Mouse (Mus musculus) neural tube, embryonic 12.5 days (tissue): Measurements from ENCODE around the gene Qdpr. TPM values are rescaled to one million over a fixed set of nuclear protein-coding genes. Genes with fewer than 3 reads are reported as not detected.

Experiments
- ATAC-seq: fragments of 200-750 bp; cut with Nextera tagmentation; 2 replicates; pipeline ENCODE4 v1.8.0; 2017; ENCODE audit warnings: low read depth, mild to moderate bottlenecking, moderate TSS enrichment, moderate library complexity; ENCODE audit not compliant: low FRiP score
- H3K27ac ChIP-seq: fragments of 300-500 bp; sonication (generic); 2 replicates; pipeline ENCODE4 v1.5.1; 2016
- H3K27me3 ChIP-seq: fragments of 300-500 bp; sonication (generic); replicated peaks from 2 replicates; pipeline ENCODE4 v1.6.1; 2016; ENCODE audit warnings: mild to moderate bottlenecking
- H3K36me3 ChIP-seq: fragments of 300-500 bp; sonication (generic); 2 replicates; pipeline ENCODE4 v1.6.1; 2016; ENCODE audit warnings: mild to moderate bottlenecking
- H3K4me1 ChIP-seq: fragments of 300-500 bp; sonication (generic); 2 replicates; pipeline ENCODE4 v1.6.1; 2016
- H3K4me2 ChIP-seq: fragments of 300-500 bp; sonication (generic); replicated peaks from 2 replicates; pipeline ENCODE4 v1.6.1; 2016; ENCODE audit warnings: mild to moderate bottlenecking
- H3K4me3 ChIP-seq: fragments of 300-500 bp; sonication (generic); 2 replicates; pipeline ENCODE4 v1.5.1; 2016
- H3K9ac ChIP-seq: fragments of 300-500 bp; sonication (generic); 2 replicates; pipeline ENCODE4 v1.6.1; 2016; ENCODE audit warnings: mild to moderate bottlenecking
- H3K9me3 ChIP-seq: fragments of 300-500 bp; sonication (generic); 2 replicates; pipeline ENCODE4 v1.6.1; 2016; ENCODE audit warnings: mild to moderate bottlenecking
- WGBS: fragments of 180-500 bp; shearing (Covaris S2); methylation state at CpG from one replicate; pipeline ENCODE4 v1.1.7; 2016; 5-methylcytosine and 5-hydroxymethylcytosine counted together
- polyA plus RNA-seq: library from polyadenylated mRNA; unstranded; fragments of >200 nt; fragmentation: Nextera tagmentation; extraction: Ambion mirVana; gene quantifications from 2 replicates; pipeline ENCODE4 v1.2.1, GENCODE M21; 2016

The Qdpr gene
- polyA plus RNA-seq, 1 experiment from 2014 or later = 110 TPM

- H3K27me3 ChIP-seq = no peaks in the 10 kb centered on the region
- ATAC-seq = no peak
Observed at GRCm38 (mm10) chr5:45419841-45420638, 30.0 kb downstream of the Qdpr start.

GRCm38 (mm10) chr5:45417859-45418443 lies 32.1 kb downstream of the Qdpr start:
- Histone ChIP-seq H3K9ac (no peak overlapping the region), H3K4me1 (no peaks in the 10 kb centered on the region), H3K36me3 (no peaks in the 10 kb centered on the region), H3K27me3 (no peaks in the 10 kb centered on the region), H3K4me3 (no peak overlapping the region), H3K4me2 (no peak overlapping the region), H3K9me3 (no peaks in the 10 kb centered on the region), H3K27ac (no peak overlapping the region)
- ATAC-seq = no peak
- 80% methylated on average over 3 of the region's 3 CpGs for WGBS

More at GRCm38 (mm10) chr5:45419841-45420638, 30.0 kb downstream of the Qdpr start:
- Histone ChIP-seq H3K4me2 (no peak overlapping the region), H3K4me3 (no peak overlapping the region), H3K9ac (no peak overlapping the region), H3K36me3 (no peaks in the 10 kb centered on the region), H3K9me3 (no peaks in the 10 kb centered on the region), H3K27ac (no peak overlapping the region), H3K4me1 (no peaks in the 10 kb centered on the region)
- WGBS = 77% methylated on average over 10 of the region's 10 CpGs

GRCm38 (mm10) chr5:45416478-45416877 lies 33.6 kb downstream of the Qdpr start:
- H3K9me3 ChIP-seq = no peaks in the 10 kb centered on the region
- H3K36me3 ChIP-seq = no peaks in the 10 kb centered on the region
- no peak overlapping the region for H3K27ac ChIP-seq
- H3K9ac ChIP-seq = no peak overlapping the region
- no peaks in the 10 kb centered on the region for H3K27me3 ChIP-seq
- ATAC-seq = no peak
- H3K4me2 ChIP-seq = no peak overlapping the region
- H3K4me1 ChIP-seq = no peaks in the 10 kb centered on the region
- WGBS = 82% methylated on average over 3 of the region's 3 CpGs
- H3K4me3 ChIP-seq = no peak overlapping the region

- Histone ChIP-seq H3K4me2 (no peak overlapping the region), H3K4me1 (no peaks in the 10 kb centered on the region), H3K9me3 (no peaks in the 10 kb centered on the region), H3K27ac (no peak overlapping the region), H3K36me3 (no peaks in the 10 kb centered on the region), H3K4me3 (no peak overlapping the region), H3K9ac (no peak overlapping the region), H3K27me3 (no peaks in the 10 kb centered on the region)
- WGBS = 83% methylated on average over 2 of the region's 2 CpGs
- ATAC-seq = no peak
Observed at GRCm38 (mm10) chr5:45406129-45406528, 43.9 kb downstream of the Qdpr start.

GRCm38 (mm10) chr5:45402632-45403031 lies 47.4 kb downstream of the Qdpr start:
- H3K4me2 ChIP-seq = no peak overlapping the region
- no peaks in the 10 kb centered on the region for H3K4me1 ChIP-seq
- no peak overlapping the region for H3K27ac ChIP-seq
- H3K36me3 ChIP-seq = no peaks in the 10 kb centered on the region
- no peaks in the 10 kb centered on the region for H3K9me3 ChIP-seq
- H3K9ac ChIP-seq = no peak overlapping the region
- ATAC-seq = peak; percentile 74; the same call in 1 of the 2 replicates
- 21% methylated on average over 11 of the region's 11 CpGs for WGBS
- no peaks in the 10 kb centered on the region for H3K27me3 ChIP-seq
- no peak overlapping the region for H3K4me3 ChIP-seq

- Histone ChIP-seq H3K4me2 (no peak overlapping the region), H3K4me3 (no peak overlapping the region), H3K9ac (no peak overlapping the region), H3K9me3 (no peaks in the 10 kb centered on the region), H3K36me3 (no peaks in the 10 kb centered on the region), H3K27me3 (no peaks in the 10 kb centered on the region), H3K4me1 (no peaks in the 10 kb centered on the region), H3K27ac (no peak overlapping the region)
- WGBS = 64% methylated on average over 2 of the region's 2 CpGs
- no peak for ATAC-seq
Observed at GRCm38 (mm10) chr5:45384034-45384812, 65.8 kb downstream of the Qdpr start.

Other genes with a start within 250 kb of the Qdpr start
- not detected in 2 replicates for gene Clrn2, start 3.5 kb upstream of the Qdpr start, polyA plus RNA-seq
- 52.3 and 56.0 TPM in 2 replicates for gene Lap3, start 43.1 kb upstream of the Qdpr start, polyA plus RNA-seq
- gene Med28, start 70.0 kb upstream of the Qdpr start, polyA plus RNA-seq = 257 and 275 TPM in 2 replicates
- gene Fam184b, start 189.4 kb upstream of the Qdpr start, polyA plus RNA-seq = 1.1 and 1.8 TPM in 2 replicates
- gene Ncapg, start 219.7 kb upstream of the Qdpr start, polyA plus RNA-seq = 38.6 and 40.5 TPM in 2 replicates